Mouse (Mus musculus): ENCODE results near the gene Zfand4. TPM values are rescaled to one million over a fixed set of nuclear protein-coding genes. Genes with fewer than 3 reads are reported as not detected.

Gene Zfand4
- polyA plus RNA-seq, 1 experiment, result 0.35 TPM

DNA sequence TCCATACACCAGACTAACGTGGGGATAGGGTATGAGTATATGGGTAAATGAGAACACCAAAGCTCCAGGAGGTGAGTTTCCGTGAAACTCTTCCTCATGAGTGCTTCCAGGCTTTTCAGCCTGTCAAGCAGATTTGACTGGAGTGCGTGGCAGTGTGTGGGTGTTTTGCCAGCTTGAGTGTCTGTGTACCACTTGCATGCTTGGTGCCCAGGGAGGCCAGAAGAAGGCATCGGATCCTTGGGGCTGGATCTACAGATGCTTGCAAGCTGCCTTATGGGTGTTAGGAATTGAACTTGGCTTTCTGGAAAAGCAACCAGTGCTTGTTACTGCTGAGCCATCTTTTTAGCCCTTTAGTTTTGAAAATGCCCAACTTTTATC, 92.9 kb downstream of the Zfand4 start:
- H3K4me3 ChIP-seq (ENCODE audit: extremely low read depth, insufficient read depth, insufficient read length), result no peak overlapping the region
- H3K27me3 ChIP-seq (ENCODE audit: control insufficient read depth, insufficient read depth, low read length), result no peaks in the 10 kb centered on the region
- 92% methylated on average over 4 of the region's 4 CpGs for WGBS
- no peaks in the 10 kb centered on the region for H3K36me3 ChIP-seq (ENCODE audit: control insufficient read depth, insufficient read depth, low read length)
- no peaks in the 10 kb centered on the region for H3K4me1 ChIP-seq (ENCODE audit: control insufficient read depth, insufficient read depth, insufficient read length)
- H3K27ac ChIP-seq (ENCODE audit: insufficient read depth, low read length), result no peak overlapping the region
- no peak for TF ChIP-seq CTCF (IDR thresholded peaks at IDR 0.05; ENCODE audit: extremely low read depth, insufficient read depth, insufficient read length, insufficient replicate concordance)
- no peak for TF ChIP-seq POLR2A (IDR thresholded peaks at IDR 0.05; ENCODE audit: low read depth, low read length)
- DNase-seq (ENCODE audit: low read depth in 1 of 2, low spot score in 2 of 2), result no peak

DNA sequence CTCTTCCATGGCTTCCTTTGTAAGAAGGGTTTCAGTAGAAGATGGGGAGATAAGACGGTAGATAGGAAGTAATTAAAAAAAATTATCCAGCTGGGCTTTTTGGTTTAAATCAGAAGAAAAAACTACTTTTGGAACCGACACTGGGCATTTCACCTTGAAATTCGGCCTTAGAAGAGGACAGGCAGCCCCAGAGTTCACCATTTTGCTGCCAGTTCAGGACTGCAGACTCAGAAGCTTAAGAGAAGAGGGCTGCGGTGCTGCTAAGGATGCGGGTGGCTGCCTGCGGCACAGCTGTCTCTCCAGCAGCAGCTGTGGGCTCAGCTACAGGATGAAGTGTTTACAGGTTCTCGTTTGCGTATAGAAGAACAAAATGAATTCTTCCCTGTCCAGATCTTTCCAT, 94.0 kb downstream of the Zfand4 start:
- TF ChIP-seq POLR2A (IDR thresholded peaks at IDR 0.05; ENCODE audit: low read depth, low read length) (no peak), CTCF (IDR thresholded peaks at IDR 0.05; ENCODE audit: extremely low read depth, insufficient read depth, insufficient read length, insufficient replicate concordance) (no peak)

DNA sequence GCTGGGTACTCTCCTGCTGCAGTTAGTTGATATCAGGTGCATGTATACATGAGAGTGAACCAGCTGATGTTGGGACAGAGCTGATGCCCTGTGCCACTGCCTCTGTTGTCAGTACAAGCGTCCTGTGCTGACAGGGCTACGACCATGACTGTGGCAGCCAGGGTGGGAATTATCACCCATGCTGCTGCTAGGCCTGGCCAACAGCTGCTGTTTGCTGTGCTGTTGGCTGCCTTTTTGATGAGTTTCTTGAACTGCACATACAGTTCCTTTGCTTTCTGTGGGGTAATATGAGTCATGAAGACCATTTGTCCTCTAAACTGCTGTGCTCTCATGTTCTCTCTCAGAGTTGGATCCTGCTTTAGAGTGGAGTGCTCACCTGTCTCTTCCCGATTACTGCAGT, 95.2 kb downstream of the Zfand4 start:
- no peaks in the 10 kb centered on the region for H3K36me3 ChIP-seq (ENCODE audit: control insufficient read depth, insufficient read depth, low read length)
- no peaks in the 10 kb centered on the region for H3K4me1 ChIP-seq (ENCODE audit: control insufficient read depth, insufficient read depth, insufficient read length)
- H3K27ac ChIP-seq (ENCODE audit: insufficient read depth, low read length), result no peak overlapping the region
- 91% methylated on average over 3 of the region's 3 CpGs for WGBS
- no peak overlapping the region for H3K4me3 ChIP-seq (ENCODE audit: extremely low read depth, insufficient read depth, insufficient read length)
- no peak for DNase-seq (ENCODE audit: low read depth in 1 of 2, low spot score in 2 of 2)
- TF ChIP-seq CTCF (IDR thresholded peaks at IDR 0.05; ENCODE audit: extremely low read depth, insufficient read depth, insufficient read length, insufficient replicate concordance) (no peak), POLR2A (IDR thresholded peaks at IDR 0.05; ENCODE audit: low read depth, low read length) (no peak)
- H3K27me3 ChIP-seq (ENCODE audit: control insufficient read depth, insufficient read depth, low read length), result no peaks in the 10 kb centered on the region

More for the DNA sequence above, 94.0 kb downstream of the Zfand4 start:
- H3K27me3 ChIP-seq (ENCODE audit: control insufficient read depth, insufficient read depth, low read length), result no peaks in the 10 kb centered on the region
- WGBS, result 70% methylated on average over 8 of the region's 8 CpGs
- no peak overlapping the region for H3K4me3 ChIP-seq (ENCODE audit: extremely low read depth, insufficient read depth, insufficient read length)
- no peaks in the 10 kb centered on the region for H3K36me3 ChIP-seq (ENCODE audit: control insufficient read depth, insufficient read depth, low read length)
- DNase-seq (ENCODE audit: low read depth in 1 of 2, low spot score in 2 of 2), result no peak
- H3K4me1 ChIP-seq (ENCODE audit: control insufficient read depth, insufficient read depth, insufficient read length), result no peaks in the 10 kb centered on the region
- H3K27ac ChIP-seq (ENCODE audit: insufficient read depth, low read length), result no peak overlapping the region

DNA sequence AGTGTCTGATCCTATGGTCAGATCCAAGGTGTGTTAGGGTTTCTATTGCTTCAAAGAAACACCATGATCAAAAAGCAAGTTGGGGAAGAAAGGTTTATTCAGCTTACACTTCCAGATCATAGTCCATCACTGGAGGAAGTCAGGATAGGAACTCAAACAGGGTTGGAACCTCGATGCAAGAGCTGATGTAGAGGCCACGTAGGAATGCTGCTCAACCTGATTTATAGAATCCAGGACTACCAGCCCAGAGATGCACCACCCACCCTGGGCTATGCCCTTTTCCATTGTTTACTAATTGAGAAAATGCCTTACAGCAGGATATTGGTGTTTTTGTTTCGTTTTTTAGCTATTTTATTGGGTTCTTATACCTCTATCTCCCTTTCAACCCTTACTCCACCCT, 97.4 kb downstream of the Zfand4 start:
- WGBS, result 86% methylated on average over 3 of the region's 3 CpGs
- Histone ChIP-seq H3K4me1 (ENCODE audit: control insufficient read depth, insufficient read depth, insufficient read length) (no peaks in the 10 kb centered on the region), H3K36me3 (ENCODE audit: control insufficient read depth, insufficient read depth, low read length) (no peaks in the 10 kb centered on the region), H3K4me3 (ENCODE audit: extremely low read depth, insufficient read depth, insufficient read length) (no peak overlapping the region), H3K27ac (ENCODE audit: insufficient read depth, low read length) (no peak overlapping the region), H3K27me3 (ENCODE audit: control insufficient read depth, insufficient read depth, low read length) (no peaks in the 10 kb centered on the region)
- TF ChIP-seq CTCF (IDR thresholded peaks at IDR 0.05; ENCODE audit: extremely low read depth, insufficient read depth, insufficient read length, insufficient replicate concordance) (no peak), POLR2A (IDR thresholded peaks at IDR 0.05; ENCODE audit: low read depth, low read length) (no peak)
- no peak for DNase-seq (ENCODE audit: low read depth in 1 of 2, low spot score in 2 of 2)

DNA sequence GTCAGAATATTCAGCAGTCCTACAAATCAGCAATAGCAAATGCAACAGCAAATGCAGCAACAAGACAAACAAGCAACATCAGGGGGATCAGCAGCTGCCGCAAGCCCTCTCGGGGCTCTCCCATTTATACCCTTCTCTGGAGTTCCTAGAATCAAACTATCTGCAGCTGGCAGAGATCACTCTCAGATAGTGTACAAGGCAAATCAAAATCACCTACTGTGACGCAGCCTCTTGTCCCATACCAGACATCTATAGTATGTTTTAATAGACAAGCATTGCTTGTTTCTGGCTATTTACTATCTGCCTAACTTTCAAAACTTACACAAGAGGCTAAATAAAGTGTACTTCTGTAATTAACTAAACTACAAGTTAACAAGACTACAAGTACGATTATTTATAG, 98.0 kb downstream of the Zfand4 start:
- no peak for DNase-seq (ENCODE audit: low read depth in 1 of 2, low spot score in 2 of 2)
- 92% methylated on average over 4 of the region's 4 CpGs for WGBS
- no peaks in the 10 kb centered on the region for H3K27me3 ChIP-seq (ENCODE audit: control insufficient read depth, insufficient read depth, low read length)
- no peak overlapping the region for H3K4me3 ChIP-seq (ENCODE audit: extremely low read depth, insufficient read depth, insufficient read length)
- no peaks in the 10 kb centered on the region for H3K36me3 ChIP-seq (ENCODE audit: control insufficient read depth, insufficient read depth, low read length)
- no peak overlapping the region for H3K27ac ChIP-seq (ENCODE audit: insufficient read depth, low read length)
- no peaks in the 10 kb centered on the region for H3K4me1 ChIP-seq (ENCODE audit: control insufficient read depth, insufficient read depth, insufficient read length)
- TF ChIP-seq CTCF (IDR thresholded peaks at IDR 0.05; ENCODE audit: extremely low read depth, insufficient read depth, insufficient read length, insufficient replicate concordance), result no peak
- no peak for TF ChIP-seq POLR2A (IDR thresholded peaks at IDR 0.05; ENCODE audit: low read depth, low read length)

DNA sequence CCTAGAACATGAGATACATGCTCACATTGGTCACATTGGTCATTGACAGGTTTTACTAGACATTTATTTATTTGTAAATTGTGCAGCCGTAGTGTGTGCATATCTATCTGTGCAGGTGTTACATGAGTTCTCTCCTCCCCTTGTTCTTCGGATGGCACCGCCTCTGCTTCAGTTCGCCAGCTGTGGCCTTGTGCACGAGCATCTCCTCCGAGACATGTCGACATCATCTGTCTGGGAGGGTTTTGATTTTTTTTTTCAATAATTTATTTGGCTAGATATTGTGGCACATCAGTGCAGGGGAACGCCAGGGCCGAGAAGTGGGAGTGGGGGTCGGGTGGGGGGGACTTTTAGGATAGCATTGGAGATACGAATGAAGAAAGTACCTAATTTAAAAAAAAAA, 103.9 kb downstream of the Zfand4 start:
- no peak for TF ChIP-seq CTCF (IDR thresholded peaks at IDR 0.05; ENCODE audit: extremely low read depth, insufficient read depth, insufficient read length, insufficient replicate concordance)
- H3K27ac ChIP-seq (ENCODE audit: insufficient read depth, low read length), result no peak overlapping the region
- no peaks in the 10 kb centered on the region for H3K4me1 ChIP-seq (ENCODE audit: control insufficient read depth, insufficient read depth, insufficient read length)
- H3K27me3 ChIP-seq (ENCODE audit: control insufficient read depth, insufficient read depth, low read length), result no peaks in the 10 kb centered on the region
- no peak for DNase-seq (ENCODE audit: low read depth in 1 of 2, low spot score in 2 of 2)
- 85% methylated on average over 11 of the region's 11 CpGs for WGBS
- H3K36me3 ChIP-seq (ENCODE audit: control insufficient read depth, insufficient read depth, low read length), result no peaks in the 10 kb centered on the region
- no peak overlapping the region for H3K4me3 ChIP-seq (ENCODE audit: extremely low read depth, insufficient read depth, insufficient read length)

DNA sequence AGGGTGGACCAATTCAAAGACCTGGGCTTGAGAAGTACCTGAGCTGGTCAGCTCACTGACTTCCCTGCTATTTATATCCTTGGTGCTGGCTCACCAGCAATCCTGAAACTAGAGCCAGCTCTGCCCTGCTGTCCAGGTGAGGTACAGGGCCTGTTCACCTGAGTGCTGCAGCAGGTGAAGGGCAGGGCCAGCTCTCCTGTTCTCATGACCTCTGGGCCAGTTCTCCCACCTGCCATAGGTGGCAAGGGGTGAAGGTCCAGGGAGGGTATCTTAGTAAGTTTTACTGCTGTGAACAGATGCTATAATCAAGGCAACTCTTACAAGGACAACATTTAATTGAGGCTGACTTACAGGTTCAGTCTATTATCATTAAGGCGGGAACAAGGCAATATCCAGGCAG, 105.8 kb downstream of the Zfand4 start:
- no peaks in the 10 kb centered on the region for H3K4me1 ChIP-seq (ENCODE audit: control insufficient read depth, insufficient read depth, insufficient read length)
- DNase-seq (ENCODE audit: low read depth in 1 of 2, low spot score in 2 of 2), result no peak
- no peak overlapping the region for H3K4me3 ChIP-seq (ENCODE audit: extremely low read depth, insufficient read depth, insufficient read length)
- no peak for TF ChIP-seq POLR2A (IDR thresholded peaks at IDR 0.05; ENCODE audit: low read depth, low read length)
- TF ChIP-seq CTCF (IDR thresholded peaks at IDR 0.05; ENCODE audit: extremely low read depth, insufficient read depth, insufficient read length, insufficient replicate concordance), result no peak
- 87% methylated on average over 1 of the region's 1 CpGs for whole genome bisulfite sequencing
- no peaks in the 10 kb centered on the region for H3K36me3 ChIP-seq (ENCODE audit: control insufficient read depth, insufficient read depth, low read length)
- no peak overlapping the region for H3K27ac ChIP-seq (ENCODE audit: insufficient read depth, low read length)
- H3K27me3 ChIP-seq (ENCODE audit: control insufficient read depth, insufficient read depth, low read length), result no peaks in the 10 kb centered on the region
